26 mouse cellular contexts compared by ENCODE assay signal in genomic region chr7:19855663-19856062, GRCm38 (mm10). TPM values are rescaled to one million over a fixed set of nuclear protein-coding genes. Genes with fewer than 3 reads are reported as not detected.
DNase-seq lines count a peak whose midpoint lies in the region.
"Had no signal": no experiment of that assay in that cellular context is flagged by ENCODE, and none has a peak within 500 bp of the region (broad histone marks: within the 10 kb centered on the region; RNA-seq: fewer than 3 reads in every experiment).

No protein-coding gene starts in this region.

- peak; percentile 97 for DNase-seq in 416B (ENCODE audit: low read depth)
- DNase-seq in CD4-positive, CD25-positive, alpha-beta regulatory T cell, adult 2 months (ENCODE audit: low read depth, low spot score): peak; percentile 29
- DNase-seq in induced T-regulatory cell, adult 2 months (ENCODE audit: low read depth): peak; percentile 62
- peak; percentile 20 to 36 for DNase-seq in natural killer cell, adult 2 months (ENCODE audit: low spot score in 2 of 2)
- DNase-seq in layer of hippocampus, adult 8-10 months (ENCODE audit: low spot score in 2 of 2): no peak
- DNase-seq in adrenal gland, adult 2 months: no peak
- DNase-seq: adrenal gland, adult 8-10 months; adrenal gland, postnatal 36 days; cerebellum, adult 11 months; cerebellum, adult 8-10 months; cerebellum, postnatal 14 days; gastrocnemius, postnatal 14 days; heart, postnatal 10 days; heart, postnatal 4 days had no signal

RNA-seq across cellular contexts. Expression of gene Gm19345, which starts 3.9 kb away (rescaled TPM):
- 1 to 10 TPM; 1.5 to 2.6 (median 2.2) TPM for total RNA-seq in layer of hippocampus, adult 8-10 months (2022)
- total RNA-seq in adrenal gland, adult 2 months (2021): under 1 TPM in 1 of 2 experiments, not detected in 1; 0.86 TPM
- 0.71 and 1.3 TPM in 2 replicates for polyA plus RNA-seq in adrenal gland, adult 2 months (2012; rRNA removed)
- total RNA-seq: common myeloid progenitor, adult 5-6 weeks; gastrocnemius, adult 18-20 months; gastrocnemius, postnatal 14 days; heart, postnatal 10 days; heart, postnatal 4 days had no signal
- polyA plus RNA-seq: forebrain, embryonic 11.5 days; heart, embryonic 10.5 days; heart, embryonic 14.5 days had no signal

RNA-seq across cellular contexts. Expression of gene Ceacam16, which starts 5.4 kb away (rescaled TPM):
- not detected for total RNA-seq in layer of hippocampus, adult 8-10 months (2022)
- not detected for total RNA-seq in adrenal gland, adult 2 months (2021)
- 0.52 and 0.55 TPM in 2 replicates for polyA plus RNA-seq in adrenal gland, adult 2 months (2012; rRNA removed)
- total RNA-seq: adrenal gland, postnatal 36 days; common myeloid progenitor, adult 5-6 weeks; gastrocnemius, adult 18-20 months; heart, postnatal 10 days had no signal
- polyA plus RNA-seq: brain, embryonic 14.5 days; embryonic facial prominence, embryonic 12.5 days; heart, embryonic 10.5 days; heart, embryonic 14.5 days; hindbrain, embryonic 12.5 days; intestine, embryonic 15.5 days; Patski had no signal

RNA-seq across cellular contexts. Expression of gene Ceacam19, which starts 32.1 kb away (rescaled TPM):
- not detected for total RNA-seq in layer of hippocampus, adult 8-10 months (2022)
- not detected for total RNA-seq in adrenal gland, adult 2 months (2021)
- not detected in 2 replicates for polyA plus RNA-seq in adrenal gland, adult 2 months (2012; rRNA removed)
- total RNA-seq: adrenal gland, adult 8-10 months; adrenal gland, postnatal 36 days; common myeloid progenitor, adult 5-6 weeks; gastrocnemius, adult 18-20 months; gastrocnemius, postnatal 14 days; heart, postnatal 10 days; heart, postnatal 4 days had no signal
- polyA plus RNA-seq: embryonic facial prominence, embryonic 12.5 days; forebrain, embryonic 11.5 days; forebrain, embryonic 16.5 days; heart, embryonic 10.5 days; heart, embryonic 14.5 days; hindbrain, embryonic 12.5 days; hindbrain, embryonic 16.5 days; intestine, embryonic 15.5 days had no signal

RNA-seq across cellular contexts. Expression of gene Bcl3, which starts 33.1 kb away (rescaled TPM):
- total RNA-seq in layer of hippocampus, adult 8-10 months (2022): 10 to 100 TPM in 1 of 4 experiments, 1 to 10 TPM in 1, under 1 TPM in 2; 0.75 to 11.9 (median 2.3) TPM
- total RNA-seq in adrenal gland, adult 2 months (2021): 10 to 100 TPM; 26.7 to 34.1 TPM
- polyA plus RNA-seq in adrenal gland, adult 2 months (2012; rRNA removed): 155 and 161 TPM in 2 replicates

RNA-seq across cellular contexts. Expression of gene Cblc, which starts 59.1 kb away (rescaled TPM):
- total RNA-seq in layer of hippocampus, adult 8-10 months (2022): not detected
- total RNA-seq in adrenal gland, adult 2 months (2021): not detected
- 0.60 TPM in 1 of 2 replicates, not detected in the other for polyA plus RNA-seq in adrenal gland, adult 2 months (2012; rRNA removed)
- total RNA-seq: adrenal gland, postnatal 36 days; common myeloid progenitor, adult 5-6 weeks; gastrocnemius, adult 18-20 months; gastrocnemius, postnatal 14 days; heart, postnatal 4 days had no signal
- polyA plus RNA-seq: forebrain, embryonic 16.5 days; heart, embryonic 14.5 days had no signal

Comparison
In these comparisons a context has a peak if more than half of its experiments do, and no peak if none do; other contexts are left out.
1. DNase-seq: peak in 416B (single experiment), CD4-positive, CD25-positive, alpha-beta regulatory T cell, adult 2 months (single experiment), induced T-regulatory cell, adult 2 months (single experiment) and natural killer cell, adult 2 months (2 of 2); none in layer of hippocampus, adult 8-10 months (0 of 2) and adrenal gland, adult 2 months (single experiment).